ENCODE assay signal across 15 mouse cellular contexts in genomic region chr16:52947679-52948078, GRCm38 (mm10).
"Had no signal": no experiment of that assay in that cellular context is flagged by ENCODE, and none has a peak within 500 bp of the region (broad histone marks: within the 10 kb centered on the region; RNA-seq: fewer than 3 reads in every experiment).

No protein-coding gene starts in this region.

- H3K27ac ChIP-seq: limb, embryonic 13.5 days; liver, embryonic 15.5 days; macrophage; midbrain, embryonic 15.5 days; neural tube, embryonic 12.5 days; stomach, embryonic 15.5 days had no signal

- H3K36me3 ChIP-seq: limb, embryonic 13.5 days; liver, embryonic 15.5 days; midbrain, embryonic 15.5 days; neural tube, embryonic 12.5 days; stomach, embryonic 15.5 days had no signal

- H3K9ac ChIP-seq: limb, embryonic 13.5 days; liver, embryonic 15.5 days; midbrain, embryonic 15.5 days; neural tube, embryonic 12.5 days; stomach, embryonic 15.5 days had no signal

- H3K4me1 ChIP-seq: limb, embryonic 13.5 days; liver, embryonic 15.5 days; megakaryocyte, embryonic 14.5 days; midbrain, embryonic 15.5 days; neural tube, embryonic 12.5 days; stomach, embryonic 15.5 days had no signal

- ATAC-seq: midbrain, embryonic 15.5 days had no signal

- H3K9me3 ChIP-seq: limb, embryonic 13.5 days; liver, embryonic 15.5 days; megakaryocyte, embryonic 14.5 days; midbrain, embryonic 15.5 days; neural tube, embryonic 12.5 days; stomach, embryonic 15.5 days had no signal

- DNase-seq: kidney, postnatal 14 days; left cerebral cortex, postnatal 4 days; lung, adult 2 months; lung, postnatal 10 days; right cerebral cortex, postnatal 14 days; thymus, adult 2 months; thymus, postnatal 25 days had no signal

- H3K4me3 ChIP-seq: limb, embryonic 13.5 days; liver, embryonic 15.5 days; megakaryocyte, embryonic 14.5 days; midbrain, embryonic 15.5 days; neural tube, embryonic 12.5 days; stomach, embryonic 15.5 days had no signal

- H3K4me2 ChIP-seq: limb, embryonic 13.5 days; liver, embryonic 15.5 days; midbrain, embryonic 11.5 days; midbrain, embryonic 15.5 days; neural tube, embryonic 12.5 days; stomach, embryonic 15.5 days had no signal

- H3K27me3 ChIP-seq: limb, embryonic 13.5 days; liver, embryonic 15.5 days; megakaryocyte, embryonic 14.5 days; midbrain, embryonic 15.5 days; neural tube, embryonic 12.5 days; stomach, embryonic 15.5 days had no signal
